Mouse (Mus musculus) heart, embryonic 15.5 days (tissue): Measurements from ENCODE around the gene Parp1. TPM values are rescaled to one million over a fixed set of nuclear protein-coding genes. Genes with fewer than 3 reads are reported as not detected.

ENCODE experiments used
- ATAC-seq: fragments of 200-750 bp; cut with Nextera tagmentation; replicated peaks from 2 replicates; pipeline ENCODE4 v1.8.0; 2017; ENCODE audit warnings: low read depth, moderate TSS enrichment; ENCODE audit not compliant: insufficient number of reproducible peaks, insufficient read depth, low FRiP score
- H3K27ac ChIP-seq: fragments of 300-500 bp; sonication (generic); 2 replicates; pipeline ENCODE4 v1.5.1; 2015; ENCODE audit warnings: mild to moderate bottlenecking, inconsistent platforms
- H3K27me3 ChIP-seq: fragments of 300-500 bp; sonication (generic); 2 replicates; pipeline ENCODE4 v1.6.1; 2015; ENCODE audit warnings: inconsistent platforms
- H3K36me3 ChIP-seq: fragments of 300-500 bp; sonication (generic); 2 replicates; pipeline ENCODE4 v1.6.1; 2015; ENCODE audit warnings: mild to moderate bottlenecking, inconsistent platforms
- H3K4me1 ChIP-seq: fragments of 300-500 bp; sonication (generic); replicated peaks from 2 replicates; pipeline ENCODE4 v1.6.1; 2015; ENCODE audit warnings: inconsistent platforms
- H3K4me2 ChIP-seq: fragments of 300-500 bp; sonication (generic); 2 replicates; pipeline ENCODE4 v1.6.1; 2015; ENCODE audit warnings: inconsistent platforms, mild to moderate bottlenecking, moderate library complexity
- H3K4me3 ChIP-seq: fragments of 300-500 bp; sonication (generic); 2 replicates; pipeline ENCODE4 v1.5.1; 2015; ENCODE audit warnings: mild to moderate bottlenecking, inconsistent platforms
- H3K9ac ChIP-seq: fragments of 300-500 bp; sonication (generic); 2 replicates; pipeline ENCODE4 v1.6.1; 2015; ENCODE audit warnings: mild to moderate bottlenecking, inconsistent platforms
- H3K9me3 ChIP-seq: fragments of 300-500 bp; sonication (generic); replicated peaks from 2 replicates; pipeline ENCODE4 v1.6.1; 2016; ENCODE audit warnings: inconsistent platforms
- WGBS: fragments of 180-500 bp; shearing (Covaris S2); methylation state at CpG from one replicate; pipeline ENCODE4 v1.1.7; 2015; ENCODE audit warnings: mixed read lengths; 5-methylcytosine and 5-hydroxymethylcytosine counted together
- polyA plus RNA-seq: library from polyadenylated mRNA; unstranded; fragments of >200 nt; fragmentation: Nextera tagmentation; extraction: Ambion mirVana; gene quantifications from 2 replicates; pipeline ENCODE4 v1.2.1, GENCODE M21; 2015

Gene Parp1
- 69.2 and 88.7 TPM in 2 replicates for polyA plus RNA-seq

DNA sequence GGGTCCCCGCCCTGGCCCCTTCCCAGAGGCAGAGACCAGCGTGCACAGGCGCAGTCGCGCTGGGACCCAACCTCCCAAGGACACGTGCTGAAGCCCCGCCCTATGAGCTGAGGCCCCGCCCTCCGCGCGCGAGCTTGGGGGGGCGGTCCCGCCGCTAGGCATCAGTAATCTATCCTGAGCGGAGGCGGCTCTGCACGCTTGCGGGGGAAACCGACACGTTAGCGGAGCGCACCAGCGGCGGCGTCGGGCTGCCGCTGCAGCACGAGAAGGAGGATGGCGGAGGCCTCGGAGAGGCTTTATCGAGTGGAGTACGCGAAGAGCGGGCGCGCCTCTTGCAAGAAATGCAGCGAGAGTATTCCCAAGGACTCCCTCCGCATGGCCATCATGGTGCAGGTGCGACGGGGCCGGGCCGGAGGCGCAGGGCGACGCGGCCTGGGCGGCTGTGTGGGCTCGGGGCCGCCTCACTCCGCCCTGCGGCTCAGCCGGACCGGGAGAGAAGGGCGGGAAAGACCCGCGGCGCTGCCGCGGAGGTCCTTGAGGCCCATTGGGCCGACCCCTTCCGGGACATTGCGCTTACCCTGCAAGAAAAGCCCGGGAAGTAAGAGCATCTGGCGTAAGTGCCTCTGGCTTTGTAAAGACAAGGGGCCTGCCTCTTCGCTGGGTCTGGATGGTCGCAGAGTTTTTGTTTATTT is at the start of gene Parp1:
Gene Parp1 (plus strand): TSS at position 164 of the 692 bp plus-strand sequence.
- H3K9ac ChIP-seq, result peak within 1 kb of the TSS; percentile 73
- H3K27me3 ChIP-seq, result no peaks in the 10 kb centered on the region
- H3K27ac ChIP-seq, result peak within 1 kb of the TSS; percentile 82
- peak within 1 kb of the TSS; percentile 76 for H3K4me2 ChIP-seq
- peaks cover under 1% of the 10 kb centered on the region; the same call in 1 of the 2 replicates for H3K36me3 ChIP-seq
- WGBS, result under 1% methylated on average over 67 of the region's 67 CpGs
- ATAC-seq, result peak; percentile 98
- peaks cover 34% of the 10 kb centered on the region for H3K4me1 ChIP-seq
- H3K4me3 ChIP-seq, result peak within 1 kb of the TSS; percentile 77
- H3K9me3 ChIP-seq, result no peaks in the 10 kb centered on the region

- 74% methylated on average over 8 of the region's 8 CpGs for WGBS
Observed at GRCm38 (mm10) chr1:180519520-180519919, 49.2 kb upstream of the Parp1 start.

DNA sequence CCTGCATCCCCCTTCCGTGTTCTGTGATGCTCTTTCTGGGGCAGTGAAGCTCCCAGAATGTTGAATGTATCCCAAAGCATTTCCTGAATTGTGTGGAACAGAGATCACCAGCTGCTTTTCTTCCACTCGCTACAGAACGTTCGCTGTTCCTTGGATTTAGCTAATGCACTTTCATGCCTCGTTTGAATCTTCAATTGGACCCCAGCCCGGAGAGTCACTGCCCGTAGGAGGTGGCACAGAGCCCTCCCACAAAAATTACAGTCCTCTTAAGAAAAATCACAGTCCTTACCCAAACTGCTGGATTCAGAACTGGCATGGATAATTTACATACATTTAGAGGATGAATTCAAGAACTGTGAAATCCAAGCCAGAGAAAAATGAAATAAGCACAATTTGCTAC is 48.5 kb upstream of the Parp1 start:
- H3K36me3 ChIP-seq, result no peaks in the 10 kb centered on the region
- no peak overlapping the region for H3K4me2 ChIP-seq
- H3K9ac ChIP-seq, result no peak overlapping the region
- H3K4me3 ChIP-seq, result no peak overlapping the region
- H3K27me3 ChIP-seq, result peaks cover 56% of the 10 kb centered on the region
- 61% methylated on average over 7 of the region's 7 CpGs for WGBS
- no peak overlapping the region for H3K27ac ChIP-seq
- H3K4me1 ChIP-seq, result peaks cover 17% of the 10 kb centered on the region
- no peaks in the 10 kb centered on the region for H3K9me3 ChIP-seq
- no peak for ATAC-seq

More at GRCm38 (mm10) chr1:180519520-180519919, 49.2 kb upstream of the Parp1 start:
- Histone ChIP-seq H3K4me2 (no peak overlapping the region), H3K9ac (no peak overlapping the region), H3K36me3 (no peaks in the 10 kb centered on the region), H3K4me3 (no peak overlapping the region), H3K9me3 (no peaks in the 10 kb centered on the region), H3K27me3 (peaks cover 56% of the 10 kb centered on the region), H3K4me1 (peaks cover 17% of the 10 kb centered on the region), H3K27ac (no peak overlapping the region)
- ATAC-seq, result no peak

DNA sequence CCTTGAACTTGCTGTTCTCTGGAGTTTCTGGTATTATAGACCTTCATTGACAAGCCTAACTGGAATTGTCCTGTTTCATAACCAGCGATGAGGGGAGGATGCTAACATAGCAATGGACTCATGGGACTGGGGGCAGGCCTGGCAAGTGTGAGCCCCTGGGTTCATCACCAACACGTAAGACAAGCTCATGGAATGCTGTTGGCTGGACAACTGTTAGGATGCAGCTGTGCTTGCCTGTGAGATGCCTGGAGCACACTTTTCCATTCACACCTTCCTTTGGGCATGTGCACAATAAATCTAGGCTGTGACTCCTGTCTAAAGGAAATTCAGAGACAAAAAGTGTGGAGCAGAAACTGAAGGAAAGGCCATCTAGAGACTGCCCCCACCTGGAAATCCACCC is 45.4 kb upstream of the Parp1 start:
- Histone ChIP-seq H3K4me2 (no peak overlapping the region), H3K36me3 (no peaks in the 10 kb centered on the region), H3K27me3 (peaks cover 54% of the 10 kb centered on the region), H3K4me3 (no peak overlapping the region), H3K27ac (no peak overlapping the region), H3K9me3 (no peaks in the 10 kb centered on the region), H3K4me1 (no peaks in the 10 kb centered on the region), H3K9ac (no peak overlapping the region)
- no peak for ATAC-seq
- 65% methylated on average over 2 of the region's 2 CpGs for whole genome bisulfite sequencing

DNA sequence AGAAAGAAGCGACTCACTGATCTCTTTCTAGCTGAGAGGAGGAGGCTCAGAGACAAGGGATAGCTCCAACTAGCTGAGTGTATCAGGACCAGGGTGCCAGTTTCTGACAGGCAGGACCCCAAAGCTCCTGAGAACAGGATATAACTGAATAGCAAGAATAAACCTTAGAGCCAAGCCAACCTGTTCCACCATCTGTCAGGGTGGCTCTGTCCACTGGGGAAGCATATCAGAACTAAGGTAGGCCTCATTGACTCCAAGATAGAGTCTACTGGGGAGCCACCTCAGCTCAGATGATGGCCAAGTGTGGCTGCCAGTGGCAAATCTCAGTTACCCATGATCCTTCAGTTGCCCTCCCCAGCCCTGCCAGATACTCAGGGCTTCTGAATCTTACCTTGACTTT is 43.4 kb upstream of the Parp1 start:
- no peak overlapping the region for H3K4me2 ChIP-seq
- 79% methylated on average over 1 of the region's 1 CpGs for WGBS
- no peaks in the 10 kb centered on the region for H3K4me1 ChIP-seq
- no peak overlapping the region for H3K27ac ChIP-seq
- H3K9me3 ChIP-seq, result no peaks in the 10 kb centered on the region
- H3K36me3 ChIP-seq, result no peaks in the 10 kb centered on the region
- no peak overlapping the region for H3K4me3 ChIP-seq
- peaks cover 42% of the 10 kb centered on the region for H3K27me3 ChIP-seq
- ATAC-seq, result no peak
- H3K9ac ChIP-seq, result no peak overlapping the region

DNA sequence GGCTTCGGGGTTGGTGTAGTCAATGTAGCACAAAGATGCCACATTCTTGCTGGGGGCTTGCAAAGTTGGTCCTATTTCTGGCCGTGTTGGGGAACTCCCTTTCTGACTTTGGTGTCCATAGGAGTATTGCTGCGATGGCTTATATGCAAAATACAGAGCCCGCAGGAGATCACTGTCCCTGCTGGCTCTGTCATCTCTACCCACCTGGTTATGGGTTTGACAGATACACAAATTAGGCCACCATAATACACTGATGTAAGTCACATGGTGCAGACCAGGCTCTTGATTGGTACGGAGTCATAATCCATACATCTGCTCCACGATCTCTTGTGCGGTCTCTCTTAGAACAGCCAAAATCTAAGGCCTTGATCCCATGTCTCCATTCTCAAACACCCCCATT is 38.9 kb upstream of the Parp1 start:
- Histone ChIP-seq H3K27ac (no peak overlapping the region), H3K4me3 (no peak overlapping the region), H3K36me3 (no peaks in the 10 kb centered on the region), H3K4me2 (no peak overlapping the region), H3K9me3 (peaks cover 9% of the 10 kb centered on the region; the same call in 1 of the 2 replicates), H3K27me3 (peaks cover 10% of the 10 kb centered on the region), H3K4me1 (no peaks in the 10 kb centered on the region), H3K9ac (no peak overlapping the region)
- WGBS, result 87% methylated on average over 7 of the region's 7 CpGs
- ATAC-seq, result no peak

DNA sequence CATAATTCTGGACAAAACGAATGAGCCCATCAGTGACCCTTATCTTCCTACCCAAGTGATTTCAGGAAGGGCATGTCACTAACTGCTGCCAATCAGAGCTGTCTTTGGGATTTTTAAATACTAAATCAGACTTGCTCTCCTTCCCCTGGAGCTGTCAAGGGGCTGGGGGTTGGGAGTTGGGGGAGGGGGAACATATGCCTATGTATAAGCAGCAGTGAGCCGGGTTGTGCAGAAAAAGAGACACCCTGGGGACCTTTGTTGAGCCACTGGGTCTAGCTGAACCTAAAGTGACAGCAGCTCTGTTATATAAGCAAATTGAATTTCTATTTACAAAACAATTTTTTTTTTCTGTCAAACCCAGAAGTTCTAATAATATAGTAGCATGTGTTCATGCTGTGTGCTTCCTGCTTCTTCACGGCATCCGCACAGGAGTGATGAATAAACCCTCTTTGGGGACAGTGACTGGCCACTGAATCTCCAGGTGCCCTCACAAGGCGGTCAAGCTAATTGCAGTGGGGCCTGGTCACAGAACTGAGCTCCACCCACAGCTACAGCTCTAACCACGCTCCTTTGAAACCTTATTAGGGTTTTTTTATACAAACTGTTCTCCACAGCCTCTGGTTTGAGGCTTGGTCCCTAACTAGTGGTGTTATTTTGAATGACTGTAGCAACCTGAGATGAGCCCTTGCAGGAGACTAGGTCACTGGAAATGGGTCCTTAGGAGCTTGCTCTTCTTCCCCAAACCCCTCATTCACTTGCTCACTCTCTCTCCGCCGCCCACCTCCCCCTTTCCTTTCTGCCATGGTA is 38.1 kb upstream of the Parp1 start:
- Histone ChIP-seq H3K4me2 (no peak overlapping the region), H3K27me3 (peaks cover 5% of the 10 kb centered on the region; the same call in 1 of the 2 replicates), H3K4me3 (no peak overlapping the region), H3K4me1 (no peaks in the 10 kb centered on the region), H3K36me3 (no peaks in the 10 kb centered on the region), H3K9me3 (peaks cover 9% of the 10 kb centered on the region; the same call in 1 of the 2 replicates), H3K27ac (no peak overlapping the region), H3K9ac (no peak overlapping the region)
- WGBS, result 66% methylated on average over 8 of the region's 8 CpGs
- ATAC-seq, result no peak

DNA sequence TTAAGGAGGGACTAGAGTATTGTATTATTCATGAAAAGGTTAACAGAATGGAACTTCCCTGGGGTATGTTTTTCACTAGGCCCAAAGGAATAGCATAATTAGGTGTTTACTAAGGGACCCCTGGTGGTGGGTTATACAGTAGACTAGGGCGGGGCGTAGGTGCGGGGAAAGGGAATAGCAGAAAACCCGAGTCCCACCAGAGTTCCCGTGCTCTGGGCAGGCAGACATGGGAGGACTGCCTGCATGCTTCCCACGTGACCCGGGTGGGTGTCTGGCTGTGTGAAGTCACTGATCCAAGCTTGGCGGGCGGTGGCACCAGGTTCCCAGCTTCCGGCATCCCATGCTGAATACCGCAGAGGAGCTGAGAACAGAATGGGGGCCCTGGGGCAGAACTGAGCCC is 36.1 kb upstream of the Parp1 start:
- no peaks in the 10 kb centered on the region for H3K4me1 ChIP-seq
- no peak overlapping the region for H3K9ac ChIP-seq
- no peak overlapping the region for H3K4me2 ChIP-seq
- 94% methylated on average over 11 of the region's 11 CpGs for WGBS
- no peak for ATAC-seq
- no peaks in the 10 kb centered on the region for H3K36me3 ChIP-seq
- H3K9me3 ChIP-seq, result peaks cover 9% of the 10 kb centered on the region; the same call in 1 of the 2 replicates
- H3K4me3 ChIP-seq, result no peak overlapping the region
- H3K27ac ChIP-seq, result no peak overlapping the region
- H3K27me3 ChIP-seq, result peaks cover 5% of the 10 kb centered on the region; the same call in 1 of the 2 replicates

DNA sequence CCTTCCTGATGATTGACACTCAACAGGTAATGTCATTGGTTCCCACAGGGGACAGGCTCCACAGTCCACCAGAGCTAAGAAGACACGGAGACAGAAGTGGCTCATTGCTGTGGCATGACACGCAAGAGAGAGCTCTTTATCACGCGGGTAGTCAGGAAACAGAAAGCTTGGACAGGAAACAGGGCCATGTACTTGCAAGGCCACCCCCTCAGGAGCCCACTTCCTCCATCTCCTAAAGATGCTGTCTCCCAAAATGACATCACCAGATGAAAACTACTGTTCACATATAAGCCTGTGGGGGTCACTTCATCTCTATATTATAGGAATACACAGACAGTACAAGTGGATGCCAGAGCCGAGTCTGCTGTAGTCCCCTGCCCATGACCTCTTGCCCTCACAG is 32.0 kb upstream of the Parp1 start:
- ATAC-seq, result no peak
- 42% methylated on average over 5 of the region's 5 CpGs for WGBS
- Histone ChIP-seq H3K9me3 (peaks cover 9% of the 10 kb centered on the region; the same call in 1 of the 2 replicates), H3K27me3 (no peaks in the 10 kb centered on the region), H3K4me3 (no peak overlapping the region), H3K4me1 (no peaks in the 10 kb centered on the region), H3K27ac (no peak overlapping the region), H3K9ac (no peak overlapping the region), H3K4me2 (no peak overlapping the region), H3K36me3 (no peaks in the 10 kb centered on the region)

- no peaks in the 10 kb centered on the region for H3K4me1 ChIP-seq
- H3K27me3 ChIP-seq, result 0 out of 2 replicates have a peak, but pooled peaks cover under 1% of the 10 kb centered on the region
- ATAC-seq, result no peak
- H3K9me3 ChIP-seq, result no peaks in the 10 kb centered on the region
- H3K9ac ChIP-seq, result no peak overlapping the region
- H3K4me3 ChIP-seq, result no peak overlapping the region
- H3K4me2 ChIP-seq, result no peak overlapping the region
- WGBS, result 33% methylated on average over 2 of the region's 2 CpGs
- no peak overlapping the region for H3K27ac ChIP-seq
- no peaks in the 10 kb centered on the region for H3K36me3 ChIP-seq
Observed at GRCm38 (mm10) chr1:180541251-180541650, 27.5 kb upstream of the Parp1 start.

- Histone ChIP-seq H3K4me2 (no peak overlapping the region), H3K27me3 (peaks cover 8% of the 10 kb centered on the region), H3K9me3 (no peaks in the 10 kb centered on the region), H3K4me1 (no peaks in the 10 kb centered on the region), H3K9ac (no peak overlapping the region), H3K4me3 (no peak overlapping the region), H3K27ac (no peak overlapping the region), H3K36me3 (no peaks in the 10 kb centered on the region)
- ATAC-seq, result no peak
- WGBS, result 64% methylated on average over 15 of the region's 15 CpGs
Observed at GRCm38 (mm10) chr1:180541883-180542711, 26.6 kb upstream of the Parp1 start.
